Mouse (Mus musculus) embryonic fibroblast, embryonic 13.5 days (primary cell): ENCODE measurements at regions not wholly inside any gene's neighbourhood (a gene's known extent, or its start where the extent isn't known, plus 50 kb on each side); places are given as distances from the start of the nearest gene placed in this dataset.

ENCODE experiments used
- CTCF ChIP-seq: IDR thresholded peaks from 2 replicates; pipeline ENCODE4 v1.5.1; 2011; ENCODE audit warnings: mild to moderate bottlenecking, control low read depth, low read length, moderate library complexity, borderline replicate concordance; ENCODE audit not compliant: insufficient read depth
- POLR2A ChIP-seq: IDR thresholded peaks from 2 replicates; pipeline ENCODE4 v1.6.1; 2011; ENCODE audit warnings: low read depth, mild to moderate bottlenecking, control low read depth, low read length, moderate library complexity

DNA sequence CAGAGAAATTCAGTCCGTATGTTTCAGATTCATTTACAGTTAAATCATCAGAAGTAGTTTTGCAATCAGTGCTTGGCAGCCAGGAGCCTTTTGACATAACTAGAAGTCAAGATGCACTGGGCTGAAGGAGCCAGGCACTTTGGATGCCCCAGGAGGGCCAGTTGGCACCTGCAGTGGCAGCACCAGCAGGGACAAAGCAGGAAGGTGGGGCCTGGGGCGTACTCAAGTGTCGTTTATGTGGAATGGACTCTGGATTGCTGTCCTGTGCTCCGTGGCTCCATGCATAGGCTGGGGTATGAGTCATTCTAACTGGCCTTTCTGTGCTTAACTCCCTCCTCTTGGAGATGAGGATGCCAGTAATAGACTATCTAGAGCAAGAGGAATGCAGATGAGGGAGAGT is 186.2 kb upstream of the Klf4 start:
- TF ChIP-seq POLR2A (no peak), CTCF (no peak)
